Mouse (Mus musculus): ENCODE data around the gene Mrpl9.

DNA sequence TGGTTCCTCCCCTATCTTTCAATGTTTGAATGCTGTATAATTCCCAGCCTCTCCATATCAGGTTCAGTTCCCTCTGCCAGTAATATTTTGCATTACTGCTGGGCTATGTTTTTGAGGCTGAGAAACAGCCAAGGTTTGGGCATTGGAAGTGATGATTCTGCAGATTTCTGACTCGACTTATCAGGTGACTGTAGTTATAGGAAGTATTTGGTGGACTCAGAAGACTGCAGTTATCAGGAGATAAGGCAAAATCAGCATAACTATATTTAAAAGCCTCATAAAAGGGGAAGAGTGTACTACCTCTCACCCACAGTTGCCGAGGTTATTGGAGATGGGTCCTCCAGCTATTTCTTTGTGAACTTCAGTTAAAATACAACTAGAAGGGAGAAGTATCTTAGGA is 12.1 kb upstream of the Mrpl9 start:
- TF ChIP-seq POLR2A (IDR thresholded peaks at IDR 0.05; ENCODE audit: low read depth, low read length) (no peak), CTCF (IDR thresholded peaks at IDR 0.05; ENCODE audit: extremely low read depth, insufficient read depth, insufficient read length, insufficient replicate concordance) (no peak)

Data from spleen, adult 2 months (tissue).